Mouse (Mus musculus) midbrain, embryonic 16.5 days (tissue): Measurements from ENCODE around the gene Fam160b1. TPM values are rescaled to one million over a fixed set of nuclear protein-coding genes. Genes with fewer than 3 reads are reported as not detected.

Experiments
- ATAC-seq: fragments of 200-750 bp; cut with Nextera tagmentation; 2 replicates; pipeline ENCODE4 v1.8.0; 2017; ENCODE audit warnings: moderate TSS enrichment
- H3K27ac ChIP-seq: fragments of 300-500 bp; sonication (generic); 2 replicates; pipeline ENCODE4 v1.5.1; 2014; ENCODE audit warnings: mild to moderate bottlenecking, low read length, mixed read lengths
- H3K27me3 ChIP-seq: fragments of 300-500 bp; sonication (generic); 2 replicates; pipeline ENCODE4 v1.6.1; 2014; ENCODE audit warnings: low read depth, low read length, mixed read lengths; ENCODE audit not compliant: control insufficient read depth, insufficient read depth
- H3K36me3 ChIP-seq: fragments of 300-500 bp; sonication (generic); 2 replicates; pipeline ENCODE4 v1.6.1; 2014; ENCODE audit warnings: mild to moderate bottlenecking, low read length, moderate library complexity, mixed read lengths; ENCODE audit not compliant: control insufficient read depth, insufficient read depth
- H3K4me1 ChIP-seq: fragments of 300-500 bp; sonication (generic); 2 replicates; pipeline ENCODE4 v1.6.1; 2014; ENCODE audit warnings: mild to moderate bottlenecking, low read length, mixed read lengths; ENCODE audit not compliant: control insufficient read depth, insufficient read depth
- H3K4me2 ChIP-seq: fragments of 300-500 bp; sonication (generic); 2 replicates; pipeline ENCODE4 v1.6.1; 2014; ENCODE audit warnings: mild to moderate bottlenecking, low read length, mixed read lengths
- H3K4me3 ChIP-seq: fragments of 300-500 bp; sonication (generic); 2 replicates; pipeline ENCODE4 v1.5.1; 2014; ENCODE audit warnings: low read depth, mild to moderate bottlenecking, low read length, moderate library complexity, mixed read lengths
- H3K9ac ChIP-seq: fragments of 300-500 bp; sonication (generic); 2 replicates; pipeline ENCODE4 v1.6.1; 2014; ENCODE audit warnings: low read depth, low read length, mixed read lengths
- H3K9me3 ChIP-seq: fragments of 300-500 bp; sonication (generic); replicated peaks from 2 replicates; pipeline ENCODE4 v1.6.1; 2014; ENCODE audit warnings: mild to moderate bottlenecking, low read length, mixed read lengths; ENCODE audit not compliant: control insufficient read depth, poor library complexity, severe bottlenecking
- WGBS: fragments of 180-500 bp; shearing (Covaris S2); extraction: QIAGEN DNeasy Blood & Tissue Kit; methylation state at CpG from one replicate; pipeline ENCODE4 v1.1.7; 2014; 5-methylcytosine and 5-hydroxymethylcytosine counted together
- polyA plus RNA-seq: library from polyadenylated mRNA; unstranded; fragments of >200 nt; fragmentation: Nextera tagmentation; extraction: Ambion mirVana; gene quantifications from 2 replicates; pipeline ENCODE4 v1.2.1, GENCODE M21; 2015

The Fam160b1 gene
- polyA plus RNA-seq, 1 experiment from 2014 or later, result 12.6 TPM

DNA sequence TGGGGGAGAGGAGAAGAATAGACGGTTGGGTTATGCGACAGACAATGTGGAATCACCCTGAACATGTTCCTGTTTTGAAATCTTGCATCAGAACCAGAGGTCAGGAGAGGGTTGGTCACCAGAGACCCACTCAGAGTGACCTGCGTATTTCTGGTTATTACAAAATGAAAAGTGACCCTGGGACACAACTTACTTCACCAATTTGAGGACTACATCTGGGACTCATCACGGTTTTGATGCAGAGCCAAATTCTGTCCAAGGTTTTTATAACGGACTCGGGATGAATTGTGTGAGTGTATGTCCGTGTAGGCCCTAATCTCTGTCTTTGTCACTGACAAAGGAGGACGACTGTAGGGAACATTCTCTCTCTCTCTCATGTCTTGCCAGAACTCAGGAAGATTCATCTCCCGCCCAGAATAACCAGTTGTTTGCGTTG, 76.1 kb downstream of the Fam160b1 start:
- no peak for ATAC-seq
- Histone ChIP-seq H3K9ac (no peak overlapping the region), H3K36me3 (no peaks in the 10 kb centered on the region), H3K4me3 (no peak overlapping the region), H3K4me2 (no peak overlapping the region), H3K27me3 (no peaks in the 10 kb centered on the region), H3K4me1 (peaks cover 2% of the 10 kb centered on the region; the same call in 1 of the 2 replicates), H3K9me3 (no peaks in the 10 kb centered on the region), H3K27ac (no peak overlapping the region)
- WGBS, result 58% methylated on average over 10 of the region's 10 CpGs

DNA sequence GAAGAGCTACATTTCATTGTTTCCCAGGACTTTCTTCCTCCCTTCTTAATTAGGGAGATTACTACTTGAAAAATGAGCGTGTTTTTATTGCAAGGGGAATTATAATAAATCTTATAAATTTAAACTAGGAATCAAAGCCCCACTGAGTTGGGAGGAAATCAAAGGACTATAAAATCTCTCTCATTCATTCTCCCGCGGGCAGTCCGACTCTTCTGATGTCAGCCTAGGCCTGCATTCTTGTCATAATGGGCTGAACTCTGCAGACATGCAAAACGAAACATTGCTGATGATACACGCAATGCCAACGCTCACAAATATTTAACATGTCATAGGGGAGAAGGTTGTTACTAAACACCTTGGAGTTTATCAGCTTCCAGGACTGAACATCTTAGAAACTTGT, 76.6 kb downstream of the Fam160b1 start:
- Histone ChIP-seq H3K4me2 (no peak overlapping the region), H3K9ac (no peak overlapping the region), H3K4me1 (peaks cover 2% of the 10 kb centered on the region; the same call in 1 of the 2 replicates), H3K27me3 (no peaks in the 10 kb centered on the region), H3K4me3 (no peak overlapping the region), H3K36me3 (no peaks in the 10 kb centered on the region), H3K27ac (no peak overlapping the region), H3K9me3 (no peaks in the 10 kb centered on the region)
- WGBS, result 56% methylated on average over 7 of the region's 7 CpGs
- ATAC-seq, result no peak

Other genes starting within 250 kb of the Fam160b1 start
- gene Ablim1, start 45.8 kb upstream of the Fam160b1 start, polyA plus RNA-seq, result 64.1 and 66.2 TPM in 2 replicates
- gene Trub1, start 92.2 kb downstream of the Fam160b1 start, polyA plus RNA-seq, result 15.5 and 17.3 TPM in 2 replicates